Mouse (Mus musculus) right cerebral cortex, postnatal 10 days (tissue): Measurements from ENCODE around the gene Srsf11.

Experiments used
- DNase-seq, 2 experiments: peaks; one replicate each; pipeline ENCODE4 v3.0.0; 2021; ENCODE audit warnings: low spot score in 2 of 2

The Srsf11 gene

GRCm38 (mm10) chr3:158036329-158036988 lies at the start of gene Srsf11, which contains the start of gene Lrrc40:
Gene Srsf11 (minus strand): TSS chr3:158036639.
Gene Lrrc40 (plus strand): TSS chr3:158036662.
- DNase-seq = peak; percentile 98

- no peak for DNase-seq
These were observed 41.4 kb upstream of the Srsf11 start for GRCm38 (mm10) chr3:158077828-158078227.

GRCm38 (mm10) chr3:158077380-158077772 lies 40.9 kb upstream of the Srsf11 start:
- DNase-seq = no peak

GRCm38 (mm10) chr3:158076685-158077379 lies 40.4 kb upstream of the Srsf11 start:
- no peak for DNase-seq

GRCm38 (mm10) chr3:158075004-158075403 lies 38.6 kb upstream of the Srsf11 start:
- no peak for DNase-seq

- DNase-seq = no peak
These were observed 32.3 kb upstream of the Srsf11 start for GRCm38 (mm10) chr3:158068613-158069263.

- DNase-seq = no peak
These were observed 31.5 kb upstream of the Srsf11 start for GRCm38 (mm10) chr3:158067916-158068315.

GRCm38 (mm10) chr3:158065256-158065655 lies 28.8 kb upstream of the Srsf11 start:
- DNase-seq = no peak

GRCm38 (mm10) chr3:158061811-158062523 lies 25.5 kb upstream of the Srsf11 start:
- DNase-seq = no peak

- DNase-seq = no peak
These were observed 24.3 kb upstream of the Srsf11 start for GRCm38 (mm10) chr3:158060621-158061291.

- DNase-seq = no peak
These were observed 13.1 kb upstream of the Srsf11 start for GRCm38 (mm10) chr3:158049508-158049907.

- no peak for DNase-seq
These were observed 4.3 kb upstream of the Srsf11 start for GRCm38 (mm10) chr3:158040755-158041154.

GRCm38 (mm10) chr3:158038106-158038505 lies 1.7 kb upstream of the Srsf11 start:
- no peak for DNase-seq

GRCm38 (mm10) chr3:158035866-158036265 lies 573 bp downstream of the Srsf11 start:
- peak in 1 of 2 experiments; percentile 29 for DNase-seq

- no peak for DNase-seq
These were observed 4.3 kb downstream of the Srsf11 start for GRCm38 (mm10) chr3:158032106-158032505.

- peak; percentile 93 to 95 for DNase-seq
These were observed 5.0 kb downstream of the Srsf11 start for GRCm38 (mm10) chr3:158031371-158031925.

GRCm38 (mm10) chr3:158009762-158010320 lies 26.6 kb downstream of the Srsf11 start:
- no peak for DNase-seq

GRCm38 (mm10) chr3:158008647-158009046 lies 27.8 kb downstream of the Srsf11 start:
- DNase-seq = no peak

- DNase-seq = no peak
These were observed 37.6 kb downstream of the Srsf11 start for GRCm38 (mm10) chr3:157998742-157999369.

- no peak for DNase-seq
These were observed 40.7 kb downstream of the Srsf11 start for GRCm38 (mm10) chr3:157995726-157996125.
